Mouse (Mus musculus) CD4-positive naive resting alpha-beta T cell, adult 76 days (primary cell): ENCODE results near the gene Mysm1. TPM values are rescaled to one million over a fixed set of nuclear protein-coding genes. Genes with fewer than 3 reads are reported as not detected.

ENCODE experiments used
- total RNA-seq: library from RNA; stranded (reverse); gene quantifications from one replicate; pipeline ENCODE4 v1.2.4, GENCODE M21; 2023

The Mysm1 gene
- total RNA-seq = 63.5 TPM

GRCm38 (mm10) chr4:94978590-94979499 is at the start of gene Mysm1:
Gene Mysm1, minus strand, starts transcription at chr4:94979100.

DNA sequence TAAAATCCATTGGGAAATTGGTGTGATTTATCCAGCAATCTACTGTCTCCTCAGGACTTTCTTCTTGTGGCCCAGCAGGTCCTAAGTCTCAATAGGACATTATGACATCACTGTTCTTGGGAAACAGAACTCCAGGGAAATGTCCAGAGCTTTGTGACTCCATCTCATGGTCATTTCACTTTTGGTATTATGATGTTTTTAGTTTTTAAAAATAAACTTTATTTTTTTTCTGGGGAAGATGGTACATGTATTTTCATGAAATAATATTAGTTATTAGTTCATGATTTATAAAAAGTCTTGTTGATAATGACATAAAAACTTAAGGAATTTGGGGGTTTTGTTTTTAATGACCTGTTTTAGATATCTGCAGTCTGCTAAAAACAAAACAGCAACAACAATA is 50.2 kb downstream of the Mysm1 start, which contains the start of gene Eqtn:
Gene Eqtn, minus strand, starts transcription at position 101 of the 400 bp plus-strand sequence.

Other genes with a start within 250 kb of the Mysm1 start
- 0.12 TPM for gene Tek, start 239.8 kb downstream of the Mysm1 start, total RNA-seq
- 1.4 TPM for gene Eqtn, start 50.3 kb downstream of the Mysm1 start, total RNA-seq
- 740 TPM for gene Jun, start 73.1 kb upstream of the Mysm1 start, total RNA-seq